Mouse (Mus musculus) cortical plate, adult 2 months (tissue): Measurements from ENCODE around the gene Palm. TPM values are rescaled to one million over a fixed set of nuclear protein-coding genes. Genes with fewer than 3 reads are reported as not detected.

Experiments used
- H3K27ac ChIP-seq: fragments of 200-500 bp; 2 replicates; pipeline ENCODE4 v1.5.1; 2012; ENCODE audit warnings: low read length, control low read depth, inconsistent platforms; ENCODE audit not compliant: insufficient read depth
- H3K4me1 ChIP-seq: fragments of 200-500 bp; 2 replicates; pipeline ENCODE4 v1.6.1; 2011; ENCODE audit warnings: low read length; ENCODE audit not compliant: control insufficient read depth, insufficient read depth
- H3K4me3 ChIP-seq: fragments of 200-500 bp; 2 replicates; pipeline ENCODE4 v1.5.1; 2011; ENCODE audit warnings: mild to moderate bottlenecking, low read length, control low read depth; ENCODE audit not compliant: insufficient read depth
- CTCF ChIP-seq: fragments of 200-500 bp; IDR thresholded peaks from 2 replicates; pipeline ENCODE4 v1.5.1; 2011; ENCODE audit warnings: mild to moderate bottlenecking, control low read depth, low read length; ENCODE audit not compliant: insufficient read depth; ENCODE audit errors: extremely low read depth
- POLR2A ChIP-seq: fragments of 200-500 bp; IDR thresholded peaks from 2 replicates; pipeline ENCODE4 v1.6.1; 2011; ENCODE audit warnings: mild to moderate bottlenecking, low read length, control low read depth; ENCODE audit not compliant: insufficient read depth; ENCODE audit errors: extremely low read depth
- polyA plus RNA-seq: library from polyadenylated mRNA; depleted of rRNA; stranded (reverse); fragments of >200 nt; gene quantifications from 2 replicates; pipeline ENCODE4 v1.2.3, GENCODE M21; 2012

Gene Palm
- polyA plus RNA-seq, 1 experiment, result 294 TPM

- no peak overlapping the region for H3K4me3 ChIP-seq
- TF ChIP-seq CTCF (no peak), POLR2A (no peak)
- no peaks in the 10 kb centered on the region for H3K4me1 ChIP-seq
- H3K27ac ChIP-seq, result no peak overlapping the region
Measured at GRCm38 (mm10) chr10:79773208-79773607, 20.2 kb upstream of the Palm start.

GRCm38 (mm10) chr10:79774486-79775279, 18.7 kb upstream of the Palm start:
- Histone ChIP-seq H3K4me3 (no peak overlapping the region), H3K4me1 (peaks cover 1% of the 10 kb centered on the region; the same call in 1 of the 2 replicates), H3K27ac (no peak overlapping the region)
- TF ChIP-seq POLR2A, result no peak
- 0 out of 2 replicates have a peak, but pooled peaks have one; percentile 8 for TF ChIP-seq CTCF

GRCm38 (mm10) chr10:79777103-79777531, 16.3 kb upstream of the Palm start, which contains the start of gene Fstl3:
Gene Fstl3 (plus strand): TSS chr10:79777272.
- Histone ChIP-seq H3K4me3 (no peak within 1 kb of the TSS; the same call in 1 of the 2 replicates), H3K27ac (no peak within 1 kb of the TSS), H3K4me1 (peaks cover 2% of the 10 kb centered on the region; the same call in 1 of the 2 replicates)
- no peak for TF ChIP-seq POLR2A
- TF ChIP-seq CTCF, result no peak

- Histone ChIP-seq H3K4me3 (no peak overlapping the region), H3K4me1 (peaks cover 2% of the 10 kb centered on the region; the same call in 1 of the 2 replicates), H3K27ac (no peak overlapping the region)
- TF ChIP-seq POLR2A (no peak), CTCF (no peak)
Measured at GRCm38 (mm10) chr10:79778006-79778405, 15.4 kb upstream of the Palm start.

GRCm38 (mm10) chr10:79779193-79779592, 14.2 kb upstream of the Palm start:
- Histone ChIP-seq H3K4me3 (no peak overlapping the region), H3K27ac (no peak overlapping the region), H3K4me1 (peaks cover 2% of the 10 kb centered on the region; the same call in 1 of the 2 replicates)
- TF ChIP-seq POLR2A, result no peak
- TF ChIP-seq CTCF, result no peak

GRCm38 (mm10) chr10:79779784-79780663, 13.3 kb upstream of the Palm start:
- Histone ChIP-seq H3K4me1 (peaks cover 2% of the 10 kb centered on the region; the same call in 1 of the 2 replicates), H3K27ac (no peak overlapping the region), H3K4me3 (peak overlapping the region; percentile 39)
- peak; percentile 67 for TF ChIP-seq CTCF
- TF ChIP-seq POLR2A, result no peak

GRCm38 (mm10) chr10:79780664-79781015, 12.7 kb upstream of the Palm start:
- no peak for TF ChIP-seq POLR2A
- TF ChIP-seq CTCF, result no peak
- Histone ChIP-seq H3K4me1 (peaks cover 2% of the 10 kb centered on the region; the same call in 1 of the 2 replicates), H3K4me3 (peak overlapping the region; percentile 39), H3K27ac (no peak overlapping the region)

GRCm38 (mm10) chr10:79781139-79781538, 12.2 kb upstream of the Palm start:
- TF ChIP-seq POLR2A, result no peak
- TF ChIP-seq CTCF, result no peak
- Histone ChIP-seq H3K4me1 (peaks cover 2% of the 10 kb centered on the region; the same call in 1 of the 2 replicates), H3K27ac (no peak overlapping the region), H3K4me3 (peak overlapping the region; percentile 39)

- no peak overlapping the region for H3K27ac ChIP-seq
- no peak for TF ChIP-seq CTCF
- TF ChIP-seq POLR2A, result no peak
- H3K4me1 ChIP-seq, result peaks cover 2% of the 10 kb centered on the region; the same call in 1 of the 2 replicates
- no peak overlapping the region for H3K4me3 ChIP-seq
Measured at GRCm38 (mm10) chr10:79781956-79782355, 11.4 kb upstream of the Palm start.
